Mouse (Mus musculus) urinary bladder, postnatal 4 days (tissue): ENCODE measurements around the gene Gm17657.
"Not testable (repeated sequence)": the region's sequence is repeated elsewhere in the genome, so short reads cannot be mapped to it uniquely, and the experiment has no call there.

Experiments used
- DNase-seq, 2 experiments: peaks; one replicate each; pipeline ENCODE4 v3.0.0; 2021 to 2022; ENCODE audit warnings: low spot score in 2 of 2

Gm17657 gene

DNA sequence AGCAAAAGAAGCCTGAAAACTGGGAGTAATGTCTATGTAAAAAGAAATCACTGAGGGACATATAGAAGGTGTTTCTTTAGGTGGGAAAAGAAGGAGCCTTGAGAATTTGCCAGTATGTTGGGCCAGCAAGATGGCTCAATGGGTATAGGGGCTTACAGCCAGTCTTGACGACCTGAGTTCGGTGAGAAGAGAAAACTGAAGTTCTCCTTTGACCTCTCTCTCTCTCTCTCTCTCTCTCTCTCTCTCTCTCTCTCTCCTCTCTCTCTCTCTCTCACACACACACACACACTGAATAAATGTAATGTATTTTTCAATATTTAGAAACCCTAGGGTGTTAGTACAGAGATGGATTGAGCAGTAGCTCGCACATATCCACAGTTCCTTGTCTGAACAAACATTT, 944 bp downstream of the Gm17657 start:
- no peak for DNase-seq

DNA sequence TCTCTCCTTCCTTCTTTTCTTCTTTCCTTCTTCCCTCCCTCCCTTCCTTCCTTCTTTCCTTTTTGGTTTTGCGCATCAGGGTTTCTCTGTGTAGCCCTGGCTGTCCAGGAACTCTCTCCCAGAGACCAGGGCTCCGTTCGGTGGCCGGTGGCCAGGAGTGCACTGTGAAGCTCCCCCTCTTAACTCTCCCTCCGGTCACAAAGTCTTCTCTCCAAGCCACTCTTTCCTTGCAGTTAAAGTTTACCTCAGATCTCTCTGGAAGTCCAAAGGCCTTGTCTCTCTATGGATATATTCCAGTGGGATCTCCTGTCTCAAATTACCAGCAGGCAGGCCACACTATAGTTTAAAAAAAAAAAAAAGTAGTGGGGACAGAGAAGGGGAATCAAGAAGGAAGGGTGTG, 4.2 kb downstream of the Gm17657 start:
- DNase-seq, result no peak

DNA sequence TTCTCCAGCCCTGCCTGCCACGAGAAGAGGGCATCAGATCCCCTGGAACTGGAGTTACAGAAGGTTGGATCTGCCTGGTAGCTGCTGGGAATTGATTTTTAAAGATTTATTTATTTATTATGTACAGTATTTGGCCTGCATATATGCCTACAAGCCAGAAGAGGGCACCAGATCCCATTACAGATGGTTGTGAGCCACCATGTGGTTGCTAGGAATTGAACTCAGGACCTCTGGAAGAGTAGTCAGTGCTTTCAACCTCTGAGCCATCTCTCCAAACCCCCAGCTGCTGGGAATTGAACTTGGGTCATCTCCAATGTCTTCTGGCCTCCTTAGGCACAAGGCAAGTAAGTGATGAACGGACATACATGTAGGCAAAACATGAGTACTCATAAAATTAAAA, 5.4 kb downstream of the Gm17657 start:
- DNase-seq, result no peak

DNA sequence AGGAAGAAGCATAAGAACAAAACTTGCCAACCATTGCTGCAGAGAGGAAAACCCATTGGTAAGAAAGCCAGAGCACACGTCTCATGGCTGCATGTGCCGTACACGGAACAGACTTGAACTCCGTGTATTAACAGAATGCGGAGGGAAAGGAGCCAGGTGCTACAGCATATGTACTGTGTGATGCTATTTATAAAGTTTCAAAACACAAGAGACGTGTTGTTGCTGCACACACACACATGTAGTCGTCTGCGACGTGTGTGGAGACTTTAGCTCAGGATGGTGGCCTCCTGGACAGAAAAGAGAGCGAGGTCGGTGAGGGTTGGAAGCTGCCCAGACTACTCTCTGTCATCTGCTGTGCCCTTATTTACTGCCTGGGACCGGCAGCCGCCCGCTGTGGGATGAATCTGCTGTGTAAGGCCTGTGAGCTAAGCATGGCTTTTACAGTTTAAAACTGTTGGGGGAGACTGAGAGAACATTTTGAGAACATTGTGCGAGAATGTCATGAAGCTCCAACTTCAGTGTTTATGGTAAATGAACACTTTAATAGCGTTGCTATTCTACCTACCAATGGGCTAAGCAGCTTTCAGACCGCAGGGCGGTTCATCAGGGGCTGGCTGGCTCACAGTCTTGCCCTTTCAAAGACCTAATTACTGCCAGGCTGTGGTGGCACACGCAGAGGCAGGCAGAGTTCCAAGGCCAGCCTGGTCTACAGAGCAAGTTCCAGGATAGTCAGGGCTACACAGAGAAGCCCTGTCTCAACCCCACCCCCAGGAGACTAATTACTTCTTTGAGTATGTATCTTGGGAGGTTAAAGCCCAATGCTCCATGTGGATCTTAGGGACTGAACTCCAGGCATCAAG, 6.4 kb downstream of the Gm17657 start:
- no peak for DNase-seq

DNA sequence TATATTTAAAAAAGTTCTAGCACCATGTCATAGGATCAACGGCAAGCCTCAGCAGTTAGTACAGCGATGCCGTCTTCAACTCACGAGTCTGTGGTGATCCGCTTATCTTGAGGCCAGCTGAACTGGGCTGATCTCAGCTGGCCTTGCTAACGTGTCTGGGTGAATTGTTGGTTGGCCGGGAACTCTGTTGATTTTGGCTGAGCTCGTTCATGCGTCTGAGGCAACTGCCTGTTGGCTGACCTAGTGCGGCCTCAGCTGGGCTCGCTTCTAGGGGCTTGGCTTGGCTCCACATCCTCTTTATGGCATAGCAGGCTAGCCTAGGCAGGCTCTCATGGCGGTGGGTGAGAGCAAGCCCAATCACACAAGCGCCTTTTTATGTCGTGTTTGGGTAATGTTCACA, 8.0 kb downstream of the Gm17657 start:
- DNase-seq, result peak; percentile 55 to 73

DNA sequence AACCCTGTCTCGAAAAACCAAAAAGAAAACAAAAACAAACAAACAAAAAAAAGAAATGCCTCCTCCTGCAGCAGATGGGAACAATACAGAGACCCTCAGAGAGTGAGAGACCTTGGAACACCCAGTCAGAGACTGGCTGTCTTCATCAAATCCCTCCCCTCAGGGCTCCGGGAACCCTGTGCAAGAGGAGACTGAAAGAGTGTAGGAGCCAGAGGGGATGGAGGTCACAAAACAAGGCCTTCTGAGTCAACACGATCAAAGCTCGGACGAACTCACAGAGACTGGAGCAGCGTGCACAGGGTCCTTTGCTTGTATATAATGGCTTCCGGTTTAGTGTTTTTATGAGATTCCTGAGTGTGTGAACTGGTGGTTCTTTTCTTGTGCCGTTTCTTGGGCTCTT, 9.0 kb downstream of the Gm17657 start:
- DNase-seq, result no peak

DNA sequence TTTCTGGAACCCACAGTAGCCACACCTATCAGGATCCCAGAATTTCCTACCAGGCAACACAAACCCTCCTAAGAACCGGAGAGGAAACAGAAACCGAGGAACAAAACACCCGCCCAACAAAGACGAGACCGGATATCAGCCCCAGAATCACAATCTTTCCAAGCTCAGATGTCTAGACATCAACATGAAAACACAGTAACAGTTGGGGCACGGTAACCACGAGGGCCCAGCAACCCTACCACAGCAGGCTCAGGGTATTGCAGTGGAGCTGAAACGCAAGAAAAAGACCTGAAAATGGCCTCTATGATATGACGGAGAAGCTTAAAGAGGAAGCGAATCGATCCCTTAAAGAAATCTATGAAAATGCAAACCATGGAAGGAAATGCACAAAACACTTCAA, 15.6 kb downstream of the Gm17657 start:
- DNase-seq, result no peak

DNA sequence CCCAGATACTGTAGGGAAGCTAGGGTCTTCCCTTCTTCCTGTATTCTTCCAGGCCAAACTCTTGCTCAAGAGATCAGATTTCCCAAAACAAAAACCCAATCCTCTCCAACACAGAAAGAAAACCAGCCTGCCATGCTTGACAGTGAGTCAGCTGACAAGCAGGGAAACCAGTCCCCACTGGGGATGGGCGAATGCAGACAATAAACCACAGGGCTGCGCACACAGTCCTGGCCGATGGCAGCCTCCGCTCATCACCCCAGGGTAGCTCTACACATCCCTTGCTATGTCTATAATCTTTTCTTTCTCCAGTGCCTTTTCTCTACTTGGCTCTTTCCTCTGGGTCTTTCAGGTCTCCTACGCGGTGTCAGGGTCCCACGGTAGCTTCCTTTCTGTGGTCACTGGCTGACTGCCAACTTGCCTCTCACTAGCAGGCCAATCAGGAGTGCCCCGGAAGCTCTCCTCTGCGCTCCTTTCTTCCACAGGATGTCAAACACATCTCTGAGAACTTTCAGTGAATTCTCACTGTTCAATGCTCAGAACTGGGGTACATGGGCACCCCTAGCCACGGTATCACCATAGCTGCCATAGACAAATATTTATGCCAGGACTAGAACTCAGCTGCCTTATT, 17.6 kb downstream of the Gm17657 start:
- DNase-seq, result no peak

DNA sequence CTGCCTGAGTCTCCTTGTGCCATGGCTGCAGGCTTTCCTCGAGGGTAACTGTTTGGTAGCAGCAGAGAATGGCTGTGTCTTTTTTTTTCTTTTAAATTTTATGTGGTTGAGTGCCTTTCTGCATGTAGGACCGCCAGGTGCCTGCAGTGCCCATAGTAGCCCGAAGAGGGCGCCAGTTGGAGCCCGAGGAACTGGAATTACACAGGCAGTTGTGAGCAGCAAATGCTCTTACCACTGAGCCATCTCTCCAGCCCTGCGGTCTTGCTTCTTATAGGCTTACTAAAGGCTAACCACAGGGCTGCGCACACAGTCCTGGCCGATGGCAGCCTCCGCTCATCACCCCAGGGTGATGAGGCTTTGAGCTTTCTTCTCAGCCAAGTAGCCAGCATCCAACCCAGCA, 18.2 kb downstream of the Gm17657 start:
- DNase-seq, result no peak

DNA sequence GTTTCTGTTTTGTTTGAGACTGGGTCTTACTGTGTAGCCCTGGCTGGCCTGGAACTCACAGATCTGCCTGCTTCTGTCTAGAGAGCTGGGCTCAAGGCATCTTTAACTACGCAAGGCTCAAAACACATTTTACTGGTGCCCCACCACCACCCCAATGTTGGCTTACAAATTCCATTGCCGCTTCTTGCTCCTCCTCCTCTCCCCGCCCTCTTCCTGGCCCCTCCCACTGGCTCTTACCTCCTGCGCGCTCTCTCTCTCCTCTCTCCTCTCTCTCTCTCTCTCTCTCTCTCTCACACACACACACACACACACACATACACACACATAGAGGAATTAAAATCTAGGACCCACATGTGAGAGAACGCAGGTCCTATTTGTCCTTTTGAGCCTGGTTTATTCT, 18.9 kb downstream of the Gm17657 start:
- no peak for DNase-seq

DNA sequence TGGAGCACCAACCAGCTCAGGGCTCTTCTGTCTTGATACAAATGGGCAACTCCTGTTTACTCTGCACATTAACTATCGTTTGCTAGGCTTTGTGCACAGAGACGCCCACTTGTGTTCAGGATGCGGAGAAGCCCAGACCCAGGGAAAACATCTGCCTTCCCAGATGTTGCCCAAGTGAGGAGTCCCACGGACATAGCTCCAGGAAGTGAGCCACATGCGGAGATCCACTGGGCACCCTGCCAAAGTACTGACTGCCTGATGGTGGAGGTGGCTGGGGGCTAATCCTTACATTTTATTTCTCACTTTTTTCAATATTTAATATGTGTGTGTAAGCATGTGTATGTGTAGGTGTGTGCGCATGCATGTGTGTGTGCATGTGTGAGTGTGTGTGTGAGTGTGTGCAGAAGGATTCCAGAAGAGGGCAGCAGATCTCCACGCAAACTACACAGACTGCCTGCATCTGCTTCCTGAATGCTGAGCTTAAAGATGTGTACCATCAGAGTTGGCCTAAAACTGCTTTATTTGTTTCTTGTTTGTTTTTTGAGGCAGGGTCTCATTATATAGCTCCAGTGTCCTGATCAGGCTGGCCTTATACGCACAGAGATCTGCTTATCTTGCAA, 20.8 kb downstream of the Gm17657 start:
- no peak for DNase-seq

DNA sequence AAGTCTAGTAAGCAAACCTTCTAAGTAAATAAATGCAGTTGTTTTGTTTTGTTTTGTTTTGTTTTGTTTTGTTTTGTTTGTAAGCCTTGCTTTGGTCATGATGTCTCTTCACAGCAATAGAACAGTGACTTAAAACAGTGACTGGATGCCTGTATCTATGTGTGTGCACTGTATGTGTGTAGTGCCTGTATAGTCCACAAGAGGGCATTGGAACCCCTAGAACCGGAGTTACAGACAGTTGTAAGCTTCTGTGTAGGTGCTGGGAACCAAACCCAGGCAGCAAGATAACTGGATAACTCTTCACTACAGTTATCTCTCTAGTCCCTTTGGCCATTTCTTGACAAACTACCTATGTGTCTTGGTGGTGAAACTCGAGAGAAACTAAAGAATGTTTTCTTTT, 23.8 kb downstream of the Gm17657 start:
- DNase-seq, result no peak

DNA sequence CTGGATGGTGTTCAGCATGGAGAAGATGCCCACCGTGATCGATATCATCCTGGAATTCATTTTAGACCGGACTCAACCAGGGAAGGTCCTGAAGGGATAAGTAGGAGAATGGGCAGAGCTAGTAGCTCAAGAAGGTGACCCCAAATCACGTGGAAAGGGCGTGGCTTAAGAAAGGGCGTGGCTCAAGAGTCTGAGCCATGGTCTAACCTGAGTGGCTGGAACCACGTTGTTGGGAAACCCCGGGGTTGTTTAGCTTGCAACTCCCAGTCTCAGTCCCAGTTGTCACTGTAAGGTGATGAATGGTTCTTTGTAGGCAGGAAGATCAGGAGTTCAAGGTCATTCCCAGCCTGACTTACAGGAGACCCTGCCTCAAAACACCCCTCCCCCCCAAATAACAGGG, 29.7 kb downstream of the Gm17657 start:
- DNase-seq, result no peak

DNA sequence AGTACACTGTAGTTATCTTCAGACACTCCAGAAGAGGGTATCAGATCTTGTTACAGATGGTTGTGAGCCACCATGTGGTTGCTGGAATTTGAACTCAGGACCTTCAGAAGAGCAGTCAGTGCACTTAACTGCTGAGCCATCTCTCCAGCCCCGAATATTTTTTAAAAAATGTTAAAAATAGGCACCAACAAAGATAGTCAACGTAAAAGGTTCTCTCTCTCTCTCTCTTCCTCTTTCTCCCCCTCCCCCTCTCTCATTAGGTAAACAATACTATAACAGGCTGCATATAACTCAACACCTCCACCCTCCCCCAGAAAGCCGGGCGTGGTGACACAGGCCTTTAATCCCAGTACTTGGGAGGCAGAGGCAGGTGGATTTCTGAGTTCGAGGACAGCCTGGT, 30.8 kb downstream of the Gm17657 start:
- not testable (repeated sequence) for DNase-seq

DNA sequence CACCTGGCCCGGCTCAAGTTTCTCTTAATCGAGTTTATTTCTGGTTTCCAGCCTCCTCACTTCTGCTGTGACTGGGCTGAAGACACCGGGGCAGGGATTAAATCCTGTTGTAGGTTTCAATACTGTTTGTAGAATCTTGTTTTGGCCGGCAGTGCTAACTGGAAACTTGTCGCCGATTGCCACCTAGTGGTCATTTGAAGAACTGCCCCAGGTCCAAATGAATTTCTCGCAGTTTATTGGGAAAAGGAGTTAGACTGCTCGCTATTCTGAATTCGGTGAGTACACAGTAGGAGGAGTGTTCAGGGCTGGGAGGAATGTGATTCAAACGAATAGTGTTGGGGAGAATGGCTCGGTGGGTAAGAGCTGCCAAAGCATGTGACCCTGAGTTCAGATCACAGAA, 35.0 kb downstream of the Gm17657 start:
- DNase-seq, result peak; percentile 75 to 83

DNA sequence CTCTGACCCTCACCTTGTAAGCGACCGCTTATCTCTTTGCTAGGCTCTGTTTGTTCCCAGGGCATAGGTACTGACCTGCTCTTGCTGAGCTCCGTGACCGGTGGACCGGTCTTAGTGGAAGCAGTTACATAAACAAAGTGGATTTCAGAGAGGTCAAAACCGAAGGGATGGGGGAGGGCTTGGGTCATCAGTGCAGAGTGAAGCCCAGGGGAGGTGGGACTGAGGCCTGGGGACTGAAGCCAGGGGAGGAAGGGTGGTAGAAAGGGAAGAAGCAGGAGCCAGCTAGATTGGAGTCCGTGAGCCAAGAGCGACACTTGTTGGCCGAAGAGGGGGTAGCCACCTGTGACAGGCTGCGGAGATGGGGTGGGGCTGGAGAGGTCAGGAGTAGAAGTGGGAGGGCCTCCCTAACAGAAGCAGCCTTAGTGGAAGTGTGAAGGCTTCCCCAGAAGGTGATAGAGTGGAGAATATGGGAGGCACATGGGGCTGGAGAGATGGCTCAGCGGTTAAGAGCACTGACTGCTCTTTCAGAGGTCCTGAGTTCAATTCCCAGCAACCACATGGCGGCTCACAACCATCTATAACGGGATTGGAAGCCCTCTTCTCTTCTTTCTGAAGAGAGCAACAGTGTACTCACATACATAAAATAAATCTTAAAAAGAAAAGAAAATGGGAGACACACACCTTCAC, 36.3 kb downstream of the Gm17657 start:
- peak; percentile 54 to 67 for DNase-seq

DNA sequence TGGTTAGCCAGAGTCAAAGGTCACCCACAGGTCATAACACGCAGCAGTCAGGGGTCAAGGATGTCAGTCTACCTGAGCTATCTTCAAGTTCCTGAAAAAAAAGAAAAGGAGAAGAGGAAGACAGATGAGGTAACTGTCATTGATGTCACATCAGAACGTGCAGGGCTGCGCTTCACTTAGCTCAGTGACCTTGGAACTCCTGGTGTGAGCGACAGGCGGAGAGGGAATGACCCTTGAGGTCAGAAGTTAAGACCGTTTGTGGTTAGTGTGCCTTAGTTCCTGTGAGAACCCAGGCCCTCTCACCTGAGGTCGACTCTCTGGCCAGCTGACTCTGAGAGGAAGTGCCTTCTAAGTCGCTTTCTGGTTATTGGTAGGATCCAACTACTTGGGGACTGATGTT, 38.7 kb downstream of the Gm17657 start:
- no peak for DNase-seq

DNA sequence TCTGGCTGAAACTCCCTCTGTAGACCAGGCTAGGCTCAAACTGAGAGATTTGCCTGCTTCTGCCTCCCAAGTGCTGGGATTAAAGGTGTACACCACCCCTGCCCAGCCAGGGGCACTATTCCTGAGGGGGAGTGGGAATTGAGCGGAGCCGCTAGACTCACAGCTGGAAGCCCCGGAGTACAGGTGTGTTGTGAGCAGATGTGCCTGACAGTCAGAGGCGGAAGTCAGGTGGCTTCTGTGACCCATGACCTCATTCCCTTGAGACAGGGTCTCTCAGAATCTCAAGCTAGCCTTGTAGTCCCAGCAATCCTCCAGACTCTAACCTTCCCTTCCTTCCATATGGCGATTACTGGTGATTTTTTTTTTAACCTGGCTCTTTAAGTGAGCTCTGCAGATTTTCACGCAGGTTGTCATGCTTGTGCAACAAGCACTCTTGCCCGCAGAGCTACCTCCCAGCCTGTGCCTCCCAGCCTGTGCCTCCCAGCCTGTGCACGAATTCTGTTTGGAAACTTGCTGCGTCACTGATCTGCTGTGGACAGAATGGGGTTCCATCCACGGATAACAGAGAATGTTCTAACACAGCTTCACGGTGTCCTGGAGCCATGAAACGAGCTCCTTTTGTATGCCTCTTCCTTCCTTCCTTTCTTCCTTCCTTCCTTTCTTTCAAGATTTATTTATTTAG, 40.4 kb downstream of the Gm17657 start:
- no peak for DNase-seq

DNA sequence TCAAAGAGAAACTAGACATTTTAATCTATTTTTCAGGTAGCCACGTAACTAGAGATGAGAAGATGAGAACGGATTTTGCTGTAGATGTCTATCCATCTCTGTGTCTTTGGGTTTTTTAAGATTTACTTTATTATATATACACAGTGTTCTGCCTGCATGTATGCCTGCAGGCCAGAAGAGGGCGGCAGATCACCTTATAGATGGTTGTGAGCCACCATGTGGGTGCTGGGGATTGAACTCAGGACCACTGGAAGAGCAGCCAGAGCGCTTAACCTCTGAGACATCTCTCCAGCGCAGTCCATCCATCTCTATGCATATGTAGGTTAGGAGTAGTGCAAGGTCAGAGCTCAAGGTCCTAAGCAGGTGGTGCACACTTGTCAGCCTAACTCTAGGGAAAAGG, 45.7 kb downstream of the Gm17657 start:
- no peak for DNase-seq

DNA sequence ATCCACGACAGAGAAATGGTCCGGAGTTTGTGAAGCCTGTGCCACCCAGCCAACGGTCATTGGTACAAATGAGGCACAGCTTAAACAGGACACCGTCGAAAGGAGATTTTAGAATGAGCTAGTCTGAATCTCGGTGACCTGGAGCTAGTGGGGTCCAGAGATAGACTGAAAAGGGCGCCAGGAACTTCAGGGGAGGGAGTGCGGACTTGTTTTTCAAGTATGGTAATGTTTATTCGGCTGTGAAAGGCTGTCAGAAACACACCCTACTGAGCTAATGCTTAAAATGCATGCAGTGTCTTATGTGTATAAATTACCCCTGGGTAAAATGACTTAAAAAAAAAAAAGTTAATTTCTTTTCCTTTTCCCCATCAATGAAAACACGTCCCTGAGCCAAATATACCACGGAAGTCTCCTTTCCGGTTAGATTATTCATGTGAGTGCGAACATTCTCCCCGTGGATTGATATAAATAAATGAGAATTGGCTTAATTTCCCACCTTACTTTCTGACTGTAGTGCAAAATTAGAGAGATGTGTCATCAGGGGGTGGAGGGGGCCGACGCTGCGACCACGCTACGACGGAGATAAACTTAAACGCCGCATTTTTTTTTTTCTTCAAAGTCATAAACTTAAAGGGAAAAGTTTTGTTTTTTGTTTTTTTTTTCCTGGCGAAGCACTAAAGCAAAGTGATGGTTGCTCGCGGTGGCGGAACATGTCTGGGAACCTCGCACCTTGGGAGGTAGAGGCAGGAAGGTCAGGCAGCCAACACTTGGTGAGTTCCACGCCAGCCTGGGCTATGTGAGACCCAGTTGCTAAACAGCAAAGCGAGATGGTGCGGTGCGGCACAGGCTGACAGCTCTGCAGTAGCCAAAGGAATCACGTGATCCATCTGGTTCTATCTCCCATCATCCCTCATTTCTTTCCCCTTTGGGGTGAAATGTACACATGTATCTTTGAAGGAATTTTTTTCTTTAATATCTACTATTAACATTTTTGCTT, 46.5 kb downstream of the Gm17657 start:
- no peak for DNase-seq
